Mouse (Mus musculus) myocyte (in vitro differentiated cells): ENCODE data around the gene Pten.

Experiments used
- CEBPB ChIP-seq: IDR thresholded peaks from 2 replicates; pipeline ENCODE4 v1.6.1; 2011; ENCODE audit warnings: mild to moderate bottlenecking, moderate library complexity; ENCODE audit not compliant: poor library complexity, insufficient read depth, severe bottlenecking
- E2F4 ChIP-seq: IDR thresholded peaks from one replicate; pipeline ENCODE4 v1.6.1; 2011; ENCODE audit warnings: mild to moderate bottlenecking, control low read depth, moderate library complexity; ENCODE audit not compliant: insufficient read depth
- MAX ChIP-seq: IDR thresholded peaks from one replicate; pipeline ENCODE4 v1.6.1; 2011; ENCODE audit warnings: low read depth, mild to moderate bottlenecking, control low read depth
- MYOG ChIP-seq, 3 experiments: IDR thresholded peaks; one replicate each; pipeline ENCODE4 v1.6.1; 2011; ENCODE audit warnings: control low read depth in 2 of 3, low read depth in 2 of 3, mild to moderate bottlenecking in 2 of 3; ENCODE audit not compliant: insufficient read length in 2 of 3, control insufficient read depth in 1 of 3, insufficient read depth in 1 of 3
- POLR2A ChIP-seq: IDR thresholded peaks from one replicate; pipeline ENCODE4 v1.6.1; 2011; ENCODE audit warnings: low read depth, mild to moderate bottlenecking, control low read depth, moderate library complexity; ENCODE audit not compliant: insufficient read length
- POLR2AphosphoS2 ChIP-seq: IDR thresholded peaks from one replicate; pipeline ENCODE4 v1.6.1; 2011; ENCODE audit warnings: low read depth, control low read depth; ENCODE audit not compliant: insufficient read length
- REST ChIP-seq: IDR thresholded peaks from one replicate; pipeline ENCODE4 v1.6.1; 2011; ENCODE audit warnings: mild to moderate bottlenecking, control low read depth, moderate library complexity; ENCODE audit not compliant: insufficient read depth, insufficient read length
- TCF12 ChIP-seq: IDR thresholded peaks from one replicate; pipeline ENCODE4 v1.6.1; 2011; ENCODE audit warnings: mild to moderate bottlenecking, control low read depth; ENCODE audit not compliant: poor library complexity, insufficient read depth, severe bottlenecking
- TCF3 ChIP-seq: IDR thresholded peaks from one replicate; pipeline ENCODE4 v1.6.1; 2011; ENCODE audit warnings: low read depth, control low read depth; ENCODE audit not compliant: insufficient read length
- USF1 ChIP-seq: IDR thresholded peaks from one replicate; pipeline ENCODE4 v1.6.1; 2011; ENCODE audit warnings: low read depth, mild to moderate bottlenecking, control low read depth, moderate library complexity

DNA sequence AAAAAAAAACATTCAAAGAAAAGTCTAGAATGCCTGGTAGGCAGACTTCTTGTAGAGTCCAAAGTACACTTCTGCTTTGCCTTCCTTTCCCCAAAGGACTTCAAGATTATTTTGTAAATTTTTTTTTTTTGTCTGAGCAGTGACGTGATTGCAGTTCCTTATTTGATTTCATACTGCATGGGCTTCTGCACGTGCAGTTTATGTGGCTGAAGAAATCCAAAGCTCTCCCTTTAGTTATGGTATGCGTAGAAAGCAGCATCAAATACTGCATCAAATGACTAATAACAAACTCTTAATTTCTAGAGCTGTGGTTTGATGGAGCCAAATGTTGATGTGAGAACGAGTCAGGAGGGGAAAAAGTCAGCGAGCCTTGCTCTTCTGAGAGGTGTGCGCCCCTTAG is 3.2 kb downstream of the Pten start:
- TF ChIP-seq TCF12: no peak
- TF ChIP-seq MYOG (IDR thresholded peaks at IDR 0.05; ENCODE audit: control insufficient read depth in 1 of 3, insufficient read depth in 1 of 3, insufficient read length in 2 of 3, low read depth in 2 of 3): no peak
- TF ChIP-seq POLR2A: no peak
- TF ChIP-seq CEBPB: no peak
- TF ChIP-seq E2F4: no peak
- no peak for TF ChIP-seq USF1
- no peak for TF ChIP-seq REST
- TF ChIP-seq POLR2AphosphoS2: no peak
- no peak for TF ChIP-seq MAX
- no peak for TF ChIP-seq TCF3
